Mouse (Mus musculus) neural tube, embryonic 12.5 days (tissue): Measurements from ENCODE around the gene Ppfia4. TPM values are rescaled to one million over a fixed set of nuclear protein-coding genes. Genes with fewer than 3 reads are reported as not detected.

ENCODE experiments used
- ATAC-seq: fragments of 200-750 bp; cut with Nextera tagmentation; 2 replicates; pipeline ENCODE4 v1.8.0; 2017; ENCODE audit warnings: low read depth, mild to moderate bottlenecking, moderate TSS enrichment, moderate library complexity; ENCODE audit not compliant: low FRiP score
- H3K27ac ChIP-seq: fragments of 300-500 bp; sonication (generic); 2 replicates; pipeline ENCODE4 v1.5.1; 2016
- H3K27me3 ChIP-seq: fragments of 300-500 bp; sonication (generic); replicated peaks from 2 replicates; pipeline ENCODE4 v1.6.1; 2016; ENCODE audit warnings: mild to moderate bottlenecking
- H3K36me3 ChIP-seq: fragments of 300-500 bp; sonication (generic); 2 replicates; pipeline ENCODE4 v1.6.1; 2016; ENCODE audit warnings: mild to moderate bottlenecking
- H3K4me1 ChIP-seq: fragments of 300-500 bp; sonication (generic); 2 replicates; pipeline ENCODE4 v1.6.1; 2016
- H3K4me2 ChIP-seq: fragments of 300-500 bp; sonication (generic); replicated peaks from 2 replicates; pipeline ENCODE4 v1.6.1; 2016; ENCODE audit warnings: mild to moderate bottlenecking
- H3K4me3 ChIP-seq: fragments of 300-500 bp; sonication (generic); 2 replicates; pipeline ENCODE4 v1.5.1; 2016
- H3K9ac ChIP-seq: fragments of 300-500 bp; sonication (generic); 2 replicates; pipeline ENCODE4 v1.6.1; 2016; ENCODE audit warnings: mild to moderate bottlenecking
- H3K9me3 ChIP-seq: fragments of 300-500 bp; sonication (generic); 2 replicates; pipeline ENCODE4 v1.6.1; 2016; ENCODE audit warnings: mild to moderate bottlenecking
- WGBS: fragments of 180-500 bp; shearing (Covaris S2); methylation state at CpG from one replicate; pipeline ENCODE4 v1.1.7; 2016; 5-methylcytosine and 5-hydroxymethylcytosine counted together
- polyA plus RNA-seq: library from polyadenylated mRNA; unstranded; fragments of >200 nt; fragmentation: Nextera tagmentation; extraction: Ambion mirVana; gene quantifications from 2 replicates; pipeline ENCODE4 v1.2.1, GENCODE M21; 2016

The Ppfia4 gene
- polyA plus RNA-seq, 1 experiment from 2014 or later, result 8.6 TPM

GRCm38 (mm10) chr1:134292601-134293000, 40.1 kb downstream of the Ppfia4 start:
- no peak overlapping the region for H3K9ac ChIP-seq
- H3K4me3 ChIP-seq, result no peak overlapping the region
- peaks cover 14% of the 10 kb centered on the region for H3K4me1 ChIP-seq
- H3K27ac ChIP-seq, result no peak overlapping the region
- H3K27me3 ChIP-seq, result peaks cover 8% of the 10 kb centered on the region; the same call in 1 of the 2 replicates
- no peaks in the 10 kb centered on the region for H3K9me3 ChIP-seq
- no peak overlapping the region for H3K4me2 ChIP-seq
- ATAC-seq, result no peak
- WGBS, result 46% methylated on average over 9 of the region's 9 CpGs
- H3K36me3 ChIP-seq, result peaks cover 3% of the 10 kb centered on the region; the same call in 1 of the 2 replicates

GRCm38 (mm10) chr1:134292073-134292472, 40.7 kb downstream of the Ppfia4 start:
- peaks cover 3% of the 10 kb centered on the region; the same call in 1 of the 2 replicates for H3K36me3 ChIP-seq
- H3K4me3 ChIP-seq, result no peak overlapping the region
- 28% methylated on average over 5 of the region's 5 CpGs for WGBS
- peaks cover 14% of the 10 kb centered on the region for H3K4me1 ChIP-seq
- no peak for ATAC-seq
- H3K27ac ChIP-seq, result no peak overlapping the region
- H3K27me3 ChIP-seq, result peaks cover 3% of the 10 kb centered on the region; the same call in 1 of the 2 replicates
- no peak overlapping the region for H3K4me2 ChIP-seq
- H3K9ac ChIP-seq, result no peak overlapping the region
- no peaks in the 10 kb centered on the region for H3K9me3 ChIP-seq

- no peak for ATAC-seq
- 78% methylated on average over 8 of the region's 8 CpGs for WGBS
- H3K4me3 ChIP-seq, result no peak overlapping the region
- no peaks in the 10 kb centered on the region for H3K9me3 ChIP-seq
- H3K27ac ChIP-seq, result no peak overlapping the region
- H3K27me3 ChIP-seq, result no peaks in the 10 kb centered on the region
- H3K4me1 ChIP-seq, result peaks cover 14% of the 10 kb centered on the region
- H3K4me2 ChIP-seq, result no peak overlapping the region
- H3K36me3 ChIP-seq, result peaks cover 3% of the 10 kb centered on the region; the same call in 1 of the 2 replicates
- H3K9ac ChIP-seq, result no peak overlapping the region
Measured at GRCm38 (mm10) chr1:134291555-134291954, 41.2 kb downstream of the Ppfia4 start.

- 70% methylated on average over 5 of the region's 5 CpGs for WGBS
- no peak for ATAC-seq
Measured at GRCm38 (mm10) chr1:134290909-134291308, 41.8 kb downstream of the Ppfia4 start.

DNA sequence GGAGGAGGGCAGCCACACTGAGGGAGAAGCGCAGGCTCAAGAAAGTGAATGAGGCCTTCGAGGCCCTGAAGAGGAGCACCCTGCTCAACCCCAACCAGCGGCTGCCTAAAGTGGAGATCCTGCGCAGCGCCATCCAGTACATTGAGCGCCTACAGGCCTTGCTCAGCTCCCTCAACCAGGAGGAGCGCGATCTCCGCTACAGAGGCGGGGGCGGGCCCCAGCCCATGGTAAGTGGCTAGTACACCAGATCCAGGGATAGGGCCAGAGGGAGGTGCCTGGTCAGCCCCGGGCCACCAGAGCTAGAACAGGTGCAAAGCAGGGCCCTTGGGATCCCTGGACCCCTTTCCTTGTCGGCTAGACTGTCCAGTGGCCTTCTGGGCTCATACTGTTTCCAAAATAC, 42.4 kb downstream of the Ppfia4 start:
- no peaks in the 10 kb centered on the region for H3K36me3 ChIP-seq
- no peaks in the 10 kb centered on the region for H3K9me3 ChIP-seq
- H3K27me3 ChIP-seq, result no peaks in the 10 kb centered on the region
- no peak overlapping the region for H3K9ac ChIP-seq
- 94% methylated on average over 13 of the region's 13 CpGs for WGBS
- H3K4me2 ChIP-seq, result no peak overlapping the region
- peaks cover 14% of the 10 kb centered on the region for H3K4me1 ChIP-seq
- ATAC-seq, result no peak
- no peak overlapping the region for H3K27ac ChIP-seq
- H3K4me3 ChIP-seq, result no peak overlapping the region

More at GRCm38 (mm10) chr1:134290909-134291308, 41.8 kb downstream of the Ppfia4 start:
- Histone ChIP-seq H3K4me1 (peaks cover 14% of the 10 kb centered on the region), H3K9me3 (no peaks in the 10 kb centered on the region), H3K4me3 (no peak overlapping the region), H3K27me3 (no peaks in the 10 kb centered on the region), H3K9ac (no peak overlapping the region), H3K27ac (no peak overlapping the region), H3K4me2 (no peak overlapping the region), H3K36me3 (peaks cover 3% of the 10 kb centered on the region; the same call in 1 of the 2 replicates)

DNA sequence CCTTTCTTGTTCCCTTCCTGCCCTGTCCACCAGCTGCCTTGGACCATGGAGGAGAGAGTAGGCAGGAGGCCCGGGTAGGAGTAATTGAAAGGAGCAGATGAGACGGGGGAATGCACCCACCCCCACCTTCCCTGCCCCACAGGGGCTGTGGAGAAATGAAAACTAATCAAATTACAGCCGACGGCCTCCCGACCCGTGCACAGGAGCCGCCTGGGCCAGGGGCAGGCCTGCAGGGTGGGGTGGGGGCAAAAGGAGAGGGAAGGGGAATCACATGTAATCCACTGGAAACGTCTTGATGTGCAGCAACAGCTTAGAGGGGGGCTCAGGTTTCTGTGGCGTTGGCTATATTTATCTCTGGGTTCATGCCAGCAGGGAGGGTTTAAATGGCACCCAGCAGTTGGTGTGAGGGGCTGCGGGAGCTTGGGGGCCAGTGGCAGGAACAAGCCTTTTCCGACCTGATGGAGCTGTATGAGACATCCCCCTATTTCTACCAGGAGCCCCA, 43.1 kb downstream of the Ppfia4 start, which contains the start of gene Myog:
Gene Myog, plus strand, starts transcription at position 392 of the 502 bp plus-strand sequence.
- H3K4me1 ChIP-seq, result peaks cover 14% of the 10 kb centered on the region
- WGBS, result 58% methylated on average over 11 of the region's 11 CpGs
- no peak within 1 kb of the TSS for H3K4me2 ChIP-seq
- H3K9me3 ChIP-seq, result no peaks in the 10 kb centered on the region
- no peak within 1 kb of the TSS for H3K27ac ChIP-seq
- H3K27me3 ChIP-seq, result no peaks in the 10 kb centered on the region
- ATAC-seq, result no peak
- H3K9ac ChIP-seq, result no peak within 1 kb of the TSS
- no peaks in the 10 kb centered on the region for H3K36me3 ChIP-seq
- no peak within 1 kb of the TSS for H3K4me3 ChIP-seq

- Histone ChIP-seq H3K9ac (no peak overlapping the region), H3K27ac (no peak overlapping the region), H3K4me3 (no peak overlapping the region), H3K36me3 (no peaks in the 10 kb centered on the region), H3K27me3 (no peaks in the 10 kb centered on the region), H3K4me2 (no peak overlapping the region), H3K4me1 (peaks cover 14% of the 10 kb centered on the region), H3K9me3 (no peaks in the 10 kb centered on the region)
- WGBS, result 74% methylated on average over 3 of the region's 3 CpGs
- no peak for ATAC-seq
Measured at GRCm38 (mm10) chr1:134288239-134288638, 44.5 kb downstream of the Ppfia4 start.

DNA sequence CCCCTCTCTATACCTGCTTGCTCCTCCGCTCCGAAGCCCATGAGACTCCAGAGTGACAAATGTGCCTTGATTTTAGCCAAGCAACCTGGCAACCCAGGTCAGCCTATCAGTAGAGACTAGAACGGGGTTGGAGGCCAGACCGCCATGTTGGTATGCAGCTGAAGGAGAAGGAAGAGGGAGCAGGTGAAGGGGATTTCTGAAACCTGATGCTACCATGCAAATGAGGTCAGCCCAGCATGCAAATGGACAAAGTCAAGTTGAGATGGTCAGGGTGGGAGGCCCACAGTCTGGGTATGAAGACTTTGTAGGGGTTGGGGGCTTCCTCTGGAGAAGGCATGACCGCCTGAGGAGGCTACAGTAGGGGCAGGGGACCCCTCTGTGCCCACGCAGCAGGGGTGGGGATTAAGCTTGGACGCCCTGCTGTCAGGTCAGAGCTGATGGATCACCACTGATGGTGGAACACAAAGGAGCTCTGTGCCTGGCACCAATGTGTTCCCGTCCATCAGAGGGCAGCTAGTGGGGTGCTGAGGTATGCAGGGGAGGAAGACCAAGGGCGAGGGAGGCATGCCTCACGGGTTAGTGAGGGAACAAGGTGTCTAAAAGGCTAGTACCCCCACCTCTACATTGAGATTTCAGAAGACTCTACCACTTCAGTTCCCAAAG, 47.1 kb downstream of the Ppfia4 start:
- 55% methylated on average over 10 of the region's 10 CpGs for WGBS
- H3K4me1 ChIP-seq, result no peaks in the 10 kb centered on the region; the same call in 1 of the 2 replicates
- no peak for ATAC-seq
- H3K9me3 ChIP-seq, result no peaks in the 10 kb centered on the region
- no peak overlapping the region for H3K4me2 ChIP-seq
- no peaks in the 10 kb centered on the region for H3K27me3 ChIP-seq
- H3K9ac ChIP-seq, result no peak overlapping the region
- no peaks in the 10 kb centered on the region for H3K36me3 ChIP-seq
- H3K27ac ChIP-seq, result no peak overlapping the region
- H3K4me3 ChIP-seq, result no peak overlapping the region

DNA sequence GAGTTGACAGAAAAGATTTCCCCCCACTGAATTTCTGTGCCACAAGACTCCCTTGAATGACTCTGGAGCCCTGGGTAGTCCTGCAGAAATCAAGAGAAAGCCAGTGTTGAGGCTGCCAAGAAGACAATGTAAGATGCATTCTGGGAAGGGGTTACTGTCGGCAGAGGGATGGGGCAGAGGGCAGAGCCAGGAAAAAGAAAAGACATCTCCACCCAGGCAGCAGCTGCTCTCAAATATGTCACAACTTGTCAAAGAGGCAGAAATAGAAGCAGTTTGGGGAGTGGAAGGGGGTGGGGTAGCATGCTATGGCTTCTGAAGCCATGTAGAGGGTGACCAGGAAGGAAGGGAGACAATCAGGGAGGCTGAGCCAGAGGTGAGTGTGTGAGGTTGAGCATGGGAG, 49.6 kb downstream of the Ppfia4 start:
- H3K9me3 ChIP-seq, result no peaks in the 10 kb centered on the region
- no peak overlapping the region for H3K27ac ChIP-seq

GRCm38 (mm10) chr1:134282342-134282741, 50.4 kb downstream of the Ppfia4 start:
- WGBS, result 78% methylated on average over 3 of the region's 3 CpGs
- no peaks in the 10 kb centered on the region for H3K4me1 ChIP-seq
- no peak for ATAC-seq
- H3K9ac ChIP-seq, result no peak overlapping the region
- no peaks in the 10 kb centered on the region for H3K36me3 ChIP-seq
- no peak overlapping the region for H3K4me2 ChIP-seq
- H3K4me3 ChIP-seq, result no peak overlapping the region
- H3K9me3 ChIP-seq, result no peaks in the 10 kb centered on the region
- no peaks in the 10 kb centered on the region for H3K27me3 ChIP-seq
- no peak overlapping the region for H3K27ac ChIP-seq

More for the DNA sequence above, 49.6 kb downstream of the Ppfia4 start:
- no peaks in the 10 kb centered on the region for H3K27me3 ChIP-seq
- no peaks in the 10 kb centered on the region for H3K36me3 ChIP-seq
- no peak overlapping the region for H3K9ac ChIP-seq
- no peaks in the 10 kb centered on the region for H3K4me1 ChIP-seq
- H3K4me2 ChIP-seq, result no peak overlapping the region
- 62% methylated on average over 1 of the region's 1 CpGs for WGBS
- no peak overlapping the region for H3K4me3 ChIP-seq
- no peak for ATAC-seq

- H3K9me3 ChIP-seq, result no peaks in the 10 kb centered on the region
- WGBS, result 76% methylated on average over 4 of the region's 4 CpGs
- H3K27me3 ChIP-seq, result no peaks in the 10 kb centered on the region
- no peaks in the 10 kb centered on the region for H3K36me3 ChIP-seq
- H3K27ac ChIP-seq, result no peak overlapping the region
- H3K9ac ChIP-seq, result no peak overlapping the region
- no peaks in the 10 kb centered on the region for H3K4me1 ChIP-seq
- ATAC-seq, result no peak
- no peak overlapping the region for H3K4me3 ChIP-seq
- no peak overlapping the region for H3K4me2 ChIP-seq
Measured at GRCm38 (mm10) chr1:134281563-134281962, 51.2 kb downstream of the Ppfia4 start.

DNA sequence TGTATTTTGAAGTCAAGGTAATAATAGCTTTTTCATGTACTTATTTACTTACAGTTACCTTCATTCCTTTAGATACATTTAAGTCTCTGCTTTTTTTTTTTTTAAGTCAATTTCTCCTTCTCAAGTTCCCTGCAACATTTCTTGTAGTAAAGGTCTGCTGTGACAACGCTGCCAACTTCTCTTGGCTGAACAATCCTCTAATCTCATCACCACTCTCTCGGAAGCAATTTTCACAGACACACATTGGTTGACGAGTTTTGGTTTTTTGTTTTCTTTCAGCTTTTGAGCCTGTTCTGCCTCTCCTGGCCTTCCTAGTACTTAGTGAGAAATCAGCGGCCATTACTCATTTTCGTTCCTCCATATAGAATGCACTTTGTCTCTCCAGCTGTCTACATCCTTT, 52.6 kb downstream of the Ppfia4 start:
- no peaks in the 10 kb centered on the region for H3K36me3 ChIP-seq
- H3K27ac ChIP-seq, result no peak overlapping the region
- H3K27me3 ChIP-seq, result no peaks in the 10 kb centered on the region
- H3K4me1 ChIP-seq, result no peaks in the 10 kb centered on the region
- no peak for ATAC-seq
- no peak overlapping the region for H3K4me2 ChIP-seq
- H3K9ac ChIP-seq, result no peak overlapping the region
- H3K4me3 ChIP-seq, result no peak overlapping the region
- H3K9me3 ChIP-seq, result no peaks in the 10 kb centered on the region
- 90% methylated on average over 5 of the region's 5 CpGs for WGBS

DNA sequence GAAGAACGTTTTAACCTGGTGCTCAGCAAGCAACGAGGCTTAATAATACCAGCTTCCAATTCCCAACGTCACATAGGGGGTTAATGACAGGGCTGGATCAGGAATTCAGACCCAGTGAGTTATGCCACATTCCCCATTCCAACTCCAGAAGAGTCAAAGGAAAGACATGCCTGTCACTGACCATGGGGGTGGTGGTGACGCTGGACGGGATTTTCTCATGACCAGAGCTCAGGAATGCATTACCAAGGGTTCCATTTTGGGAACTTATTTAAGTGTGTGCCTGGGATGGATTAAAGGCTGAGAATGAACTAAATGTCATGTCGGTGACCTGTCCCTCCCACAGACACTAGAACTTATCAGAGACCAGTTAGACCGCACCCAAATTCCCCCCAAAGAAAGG, 55.9 kb downstream of the Ppfia4 start:
- Histone ChIP-seq H3K27ac (no peak overlapping the region), H3K4me1 (no peaks in the 10 kb centered on the region), H3K27me3 (no peaks in the 10 kb centered on the region), H3K4me2 (no peak overlapping the region), H3K9ac (no peak overlapping the region), H3K36me3 (no peaks in the 10 kb centered on the region), H3K4me3 (no peak overlapping the region), H3K9me3 (no peaks in the 10 kb centered on the region)
- no peak for ATAC-seq
- 89% methylated on average over 7 of the region's 7 CpGs for WGBS
